Mouse (Mus musculus) midbrain, embryonic 16.5 days (tissue): ENCODE results near the gene Ssmem1. TPM values are rescaled to one million over a fixed set of nuclear protein-coding genes. Genes with fewer than 3 reads are reported as not detected.

Experiments
- ATAC-seq: fragments of 200-750 bp; cut with Nextera tagmentation; 2 replicates; pipeline ENCODE4 v1.8.0; 2017; ENCODE audit warnings: moderate TSS enrichment
- H3K27ac ChIP-seq: fragments of 300-500 bp; sonication (generic); 2 replicates; pipeline ENCODE4 v1.5.1; 2014; ENCODE audit warnings: mild to moderate bottlenecking, low read length, mixed read lengths
- H3K27me3 ChIP-seq: fragments of 300-500 bp; sonication (generic); 2 replicates; pipeline ENCODE4 v1.6.1; 2014; ENCODE audit warnings: low read depth, low read length, mixed read lengths; ENCODE audit not compliant: control insufficient read depth, insufficient read depth
- H3K36me3 ChIP-seq: fragments of 300-500 bp; sonication (generic); 2 replicates; pipeline ENCODE4 v1.6.1; 2014; ENCODE audit warnings: mild to moderate bottlenecking, low read length, moderate library complexity, mixed read lengths; ENCODE audit not compliant: control insufficient read depth, insufficient read depth
- H3K4me1 ChIP-seq: fragments of 300-500 bp; sonication (generic); 2 replicates; pipeline ENCODE4 v1.6.1; 2014; ENCODE audit warnings: mild to moderate bottlenecking, low read length, mixed read lengths; ENCODE audit not compliant: control insufficient read depth, insufficient read depth
- H3K4me2 ChIP-seq: fragments of 300-500 bp; sonication (generic); 2 replicates; pipeline ENCODE4 v1.6.1; 2014; ENCODE audit warnings: mild to moderate bottlenecking, low read length, mixed read lengths
- H3K4me3 ChIP-seq: fragments of 300-500 bp; sonication (generic); 2 replicates; pipeline ENCODE4 v1.5.1; 2014; ENCODE audit warnings: low read depth, mild to moderate bottlenecking, low read length, moderate library complexity, mixed read lengths
- H3K9ac ChIP-seq: fragments of 300-500 bp; sonication (generic); 2 replicates; pipeline ENCODE4 v1.6.1; 2014; ENCODE audit warnings: low read depth, low read length, mixed read lengths
- H3K9me3 ChIP-seq: fragments of 300-500 bp; sonication (generic); replicated peaks from 2 replicates; pipeline ENCODE4 v1.6.1; 2014; ENCODE audit warnings: mild to moderate bottlenecking, low read length, mixed read lengths; ENCODE audit not compliant: control insufficient read depth, poor library complexity, severe bottlenecking
- WGBS: fragments of 180-500 bp; shearing (Covaris S2); extraction: QIAGEN DNeasy Blood & Tissue Kit; methylation state at CpG from one replicate; pipeline ENCODE4 v1.1.7; 2014; 5-methylcytosine and 5-hydroxymethylcytosine counted together
- polyA plus RNA-seq: library from polyadenylated mRNA; unstranded; fragments of >200 nt; fragmentation: Nextera tagmentation; extraction: Ambion mirVana; gene quantifications from 2 replicates; pipeline ENCODE4 v1.2.1, GENCODE M21; 2015

Gene Ssmem1
- polyA plus RNA-seq, 1 experiment from 2014 or later, result 0.14 TPM

- no peaks in the 10 kb centered on the region for H3K36me3 ChIP-seq
- no peak overlapping the region for H3K9ac ChIP-seq
- H3K4me1 ChIP-seq, result peaks cover 10% of the 10 kb centered on the region
- H3K27me3 ChIP-seq, result no peaks in the 10 kb centered on the region
- H3K4me2 ChIP-seq, result no peak overlapping the region
- 97% methylated on average over 5 of the region's 5 CpGs for WGBS
- ATAC-seq, result no peak
- H3K9me3 ChIP-seq, result no peaks in the 10 kb centered on the region
- no peak overlapping the region for H3K27ac ChIP-seq
- no peak overlapping the region for H3K4me3 ChIP-seq
Observed at GRCm38 (mm10) chr6:30554621-30555170, 45.0 kb downstream of the Ssmem1 start.

- no peak for ATAC-seq
- WGBS, result 25% methylated on average over 4 of the region's 9 CpGs
Observed at GRCm38 (mm10) chr6:30556080-30556479, 46.4 kb downstream of the Ssmem1 start.

GRCm38 (mm10) chr6:30559726-30560125, 50.1 kb downstream of the Ssmem1 start:
- Histone ChIP-seq H3K27me3 (no peaks in the 10 kb centered on the region), H3K9ac (no peak overlapping the region), H3K4me3 (no peak overlapping the region), H3K27ac (no peak overlapping the region), H3K9me3 (no peaks in the 10 kb centered on the region), H3K36me3 (no peaks in the 10 kb centered on the region), H3K4me1 (no peaks in the 10 kb centered on the region), H3K4me2 (no peak overlapping the region)
- ATAC-seq, result no peak
- 44% methylated on average over 1 of the region's 1 CpGs for WGBS

More at GRCm38 (mm10) chr6:30556080-30556479, 46.4 kb downstream of the Ssmem1 start:
- Histone ChIP-seq H3K4me2 (no peak overlapping the region), H3K36me3 (no peaks in the 10 kb centered on the region), H3K4me3 (no peak overlapping the region), H3K27me3 (no peaks in the 10 kb centered on the region), H3K9me3 (no peaks in the 10 kb centered on the region), H3K27ac (no peak overlapping the region), H3K9ac (no peak overlapping the region), H3K4me1 (peaks cover 10% of the 10 kb centered on the region)

- Histone ChIP-seq H3K4me1 (no peaks in the 10 kb centered on the region), H3K27me3 (no peaks in the 10 kb centered on the region), H3K9ac (no peak overlapping the region), H3K4me3 (no peak overlapping the region), H3K27ac (no peak overlapping the region), H3K4me2 (no peak overlapping the region), H3K9me3 (no peaks in the 10 kb centered on the region), H3K36me3 (no peaks in the 10 kb centered on the region)
- WGBS, result 78% methylated on average over 4 of the region's 4 CpGs
- ATAC-seq, result no peak
Observed at GRCm38 (mm10) chr6:30562132-30562531, 52.5 kb downstream of the Ssmem1 start.

- no peak overlapping the region for H3K9ac ChIP-seq
- 86% methylated on average over 6 of the region's 6 CpGs for WGBS
- H3K27me3 ChIP-seq, result no peaks in the 10 kb centered on the region
- no peak for ATAC-seq
- H3K27ac ChIP-seq, result no peak overlapping the region
- H3K4me1 ChIP-seq, result no peaks in the 10 kb centered on the region
- no peaks in the 10 kb centered on the region for H3K9me3 ChIP-seq
- H3K4me3 ChIP-seq, result no peak overlapping the region
- H3K4me2 ChIP-seq, result no peak overlapping the region
- H3K36me3 ChIP-seq, result no peaks in the 10 kb centered on the region
Observed at GRCm38 (mm10) chr6:30563575-30563974, 53.9 kb downstream of the Ssmem1 start.

- no peak overlapping the region for H3K4me2 ChIP-seq
- ATAC-seq, result no peak
- H3K27ac ChIP-seq, result no peak overlapping the region
- H3K4me1 ChIP-seq, result no peaks in the 10 kb centered on the region
- no peaks in the 10 kb centered on the region for H3K9me3 ChIP-seq
- H3K9ac ChIP-seq, result no peak overlapping the region
- no peaks in the 10 kb centered on the region for H3K27me3 ChIP-seq
- no peaks in the 10 kb centered on the region for H3K36me3 ChIP-seq
- WGBS, result 97% methylated on average over 6 of the region's 6 CpGs
- H3K4me3 ChIP-seq, result no peak overlapping the region
Observed at GRCm38 (mm10) chr6:30564051-30564450, 54.4 kb downstream of the Ssmem1 start.

- Histone ChIP-seq H3K27ac (no peak within 1 kb of the TSS), H3K9ac (no peak within 1 kb of the TSS), H3K4me3 (no peak within 1 kb of the TSS), H3K27me3 (no peaks in the 10 kb centered on the region), H3K9me3 (no peaks in the 10 kb centered on the region), H3K36me3 (no peaks in the 10 kb centered on the region), H3K4me1 (peaks cover 7% of the 10 kb centered on the region; the same call in 1 of the 2 replicates), H3K4me2 (no peak within 1 kb of the TSS)
- WGBS, result 76% methylated on average over 5 of the region's 5 CpGs
- no peak for ATAC-seq
Observed at GRCm38 (mm10) chr6:30568069-30568468, 58.4 kb downstream of the Ssmem1 start, which contains the start of gene Cpa4. Cpa4 (plus strand) TSS chr6:30568369.

- Histone ChIP-seq H3K4me2 (no peak overlapping the region), H3K4me1 (peaks cover 14% of the 10 kb centered on the region), H3K4me3 (no peak overlapping the region), H3K9me3 (no peaks in the 10 kb centered on the region), H3K27ac (no peak overlapping the region), H3K9ac (no peak overlapping the region), H3K27me3 (no peaks in the 10 kb centered on the region), H3K36me3 (no peaks in the 10 kb centered on the region)
- 88% methylated on average over 10 of the region's 10 CpGs for WGBS
- ATAC-seq, result no peak
Observed at GRCm38 (mm10) chr6:30569331-30569730, 59.7 kb downstream of the Ssmem1 start.
